Mouse (Mus musculus) cerebellum, adult 9-10 months (tissue): ENCODE data around the gene Gm26602.
A peak's percentile ranks its signal among the peaks of the same experiment; 100 is the strongest.

ENCODE experiments used
- DNase-seq: peaks from one replicate; pipeline ENCODE4 v3.0.0; 2022

Gm26602 gene

GRCm38 (mm10) chr10:79918231-79919078 lies 7.8 kb downstream of the Gm26602 start:
- DNase-seq, result peak; percentile 59

GRCm38 (mm10) chr10:79919251-79919849 lies 8.7 kb downstream of the Gm26602 start:
- DNase-seq, result peak; percentile 57

GRCm38 (mm10) chr10:79920056-79920890 lies 9.6 kb downstream of the Gm26602 start:
- peak; percentile 51 for DNase-seq

- DNase-seq, result peak; percentile 47
Observed at GRCm38 (mm10) chr10:79920958-79921535, 10.4 kb downstream of the Gm26602 start, which contains the start of gene R3hdm4. Gene R3hdm4 (minus strand): TSS chr10:79921208.

GRCm38 (mm10) chr10:79921572-79921971 lies 10.9 kb downstream of the Gm26602 start:
- peak; percentile 55 for DNase-seq

GRCm38 (mm10) chr10:79924998-79925784 lies 14.5 kb downstream of the Gm26602 start:
- DNase-seq, result peak; percentile 98

- DNase-seq, result peak; percentile 65
Observed at GRCm38 (mm10) chr10:79925785-79926490, 15.3 kb downstream of the Gm26602 start.

GRCm38 (mm10) chr10:79926491-79927323 lies 16.1 kb downstream of the Gm26602 start, which contains the start of gene Arid3a:
Gene Arid3a (plus strand): TSS chr10:79927043.
- DNase-seq, result peak; percentile 89

- peak; percentile 72 for DNase-seq
Observed at GRCm38 (mm10) chr10:79927324-79928029, 16.8 kb downstream of the Gm26602 start.

- peak; percentile 69 for DNase-seq
Observed at GRCm38 (mm10) chr10:79928030-79928694, 17.5 kb downstream of the Gm26602 start.

GRCm38 (mm10) chr10:79928907-79929701 lies 18.4 kb downstream of the Gm26602 start:
- DNase-seq, result peak; percentile 57

GRCm38 (mm10) chr10:79929967-79930825 lies 19.5 kb downstream of the Gm26602 start:
- peak; percentile 64 for DNase-seq

GRCm38 (mm10) chr10:79930826-79931186 lies 20.1 kb downstream of the Gm26602 start:
- DNase-seq, result no peak

GRCm38 (mm10) chr10:79931797-79932196 lies 21.1 kb downstream of the Gm26602 start:
- peak; percentile 46 for DNase-seq

- peak; percentile 75 for DNase-seq
Observed at GRCm38 (mm10) chr10:79932736-79933135, 22.1 kb downstream of the Gm26602 start.

GRCm38 (mm10) chr10:79933145-79933679 lies 22.6 kb downstream of the Gm26602 start:
- DNase-seq, result peak; percentile 52

- DNase-seq, result no peak
Observed at GRCm38 (mm10) chr10:79933861-79934260, 23.2 kb downstream of the Gm26602 start.
